ENCODE assay signal across 14 mouse cellular contexts in genomic region chr12:84841158-84842140, GRCm38 (mm10). TPM values are rescaled to one million over a fixed set of nuclear protein-coding genes. Genes with fewer than 3 reads are reported as not detected.
DNase-seq lines count a peak whose midpoint lies in the region; ATAC-seq and TF ChIP-seq lines count a peak whose summit lies in the region.
"Had no signal": no experiment of that assay in that cellular context is flagged by ENCODE, and none has a peak within 500 bp of the region (broad histone marks: within the 10 kb centered on the region; RNA-seq: fewer than 3 reads in every experiment).

No protein-coding gene starts in this region.

- H3K9me3 ChIP-seq in intestine, embryonic 16.5 days (ENCODE audit: control insufficient read depth, low read length): no peaks in the 10 kb centered on the region
- H3K9me3 ChIP-seq in intestine, postnatal 0 days (ENCODE audit: control insufficient read depth): no peaks in the 10 kb centered on the region
- H3K9me3 ChIP-seq in limb, embryonic 11.5 days (ENCODE audit: control insufficient read depth, low read length): no peaks in the 10 kb centered on the region
- H3K9me3 ChIP-seq: midbrain, embryonic 15.5 days; neural tube, embryonic 13.5 days had no signal

- peak overlapping the region; percentile 33; the same call in 1 of the 2 replicates for H3K27ac ChIP-seq in intestine, embryonic 16.5 days (ENCODE audit: low read length)
- H3K27ac ChIP-seq in intestine, postnatal 0 days (ENCODE audit: low read depth, low read length): no peak overlapping the region
- peak overlapping the region; percentile 25; the same call in 1 of the 2 replicates for H3K27ac ChIP-seq in limb, embryonic 11.5 days (replicated peaks; ENCODE audit: low read depth, low read length)
- H3K27ac ChIP-seq: midbrain, embryonic 15.5 days; neural tube, embryonic 13.5 days had no signal

- WGBS in intestine, embryonic 16.5 days: 62% methylated on average over 15 of the region's 15 CpGs
- WGBS in intestine, postnatal 0 days: 67% methylated on average over 15 of the region's 15 CpGs
- WGBS in limb, embryonic 11.5 days: 40% methylated on average over 15 of the region's 15 CpGs

- no peak for ATAC-seq in intestine, embryonic 16.5 days
- ATAC-seq in intestine, postnatal 0 days: no peak
- ATAC-seq in limb, embryonic 11.5 days (ENCODE audit: insufficient number of reproducible peaks, low FRiP score, low TSS enrichment, low read depth): peak; percentile 42; the same call in 1 of the 2 replicates
- ATAC-seq in inflammation-experienced regulatory T-cells, adult 6 months: no peak
- ATAC-seq: hindbrain, embryonic 16.5 days; midbrain, embryonic 15.5 days had no signal

- no peaks in the 10 kb centered on the region for H3K36me3 ChIP-seq in intestine, embryonic 16.5 days (ENCODE audit: control insufficient read depth, insufficient read depth, low read length)
- no peaks in the 10 kb centered on the region for H3K36me3 ChIP-seq in intestine, postnatal 0 days (ENCODE audit: control insufficient read depth, insufficient read depth)
- no peaks in the 10 kb centered on the region for H3K36me3 ChIP-seq in limb, embryonic 11.5 days (ENCODE audit: control insufficient read depth, insufficient read depth, low read length)
- H3K36me3 ChIP-seq: midbrain, embryonic 15.5 days; neural tube, embryonic 13.5 days had no signal

- no peak overlapping the region for H3K9ac ChIP-seq in intestine, embryonic 16.5 days (ENCODE audit: low read depth, low read length)
- no peak overlapping the region for H3K9ac ChIP-seq in intestine, postnatal 0 days (ENCODE audit: low read depth, low read length)
- no peak overlapping the region for H3K9ac ChIP-seq in limb, embryonic 11.5 days (ENCODE audit: low read length)
- H3K9ac ChIP-seq: midbrain, embryonic 15.5 days; neural tube, embryonic 13.5 days had no signal

- H3K4me3 ChIP-seq in intestine, embryonic 16.5 days (ENCODE audit: low read length): no peak overlapping the region
- H3K4me3 ChIP-seq in intestine, postnatal 0 days (ENCODE audit: low read depth, low read length): no peak overlapping the region
- H3K4me3 ChIP-seq in limb, embryonic 11.5 days (ENCODE audit: low read depth, low read length): no peak overlapping the region
- H3K4me3 ChIP-seq: erythroblast, embryonic 14.5 days; midbrain, embryonic 15.5 days; neural tube, embryonic 13.5 days had no signal

- no peak overlapping the region for H3K4me2 ChIP-seq in intestine, embryonic 16.5 days (ENCODE audit: low read depth, low read length)
- H3K4me2 ChIP-seq in intestine, postnatal 0 days (replicated peaks; ENCODE audit: low read depth): no peak overlapping the region
- no peak overlapping the region for H3K4me2 ChIP-seq in limb, embryonic 11.5 days (ENCODE audit: low read depth, severe bottlenecking)
- H3K4me2 ChIP-seq: midbrain, embryonic 15.5 days; neural tube, embryonic 13.5 days had no signal

- H3K4me1 ChIP-seq in intestine, embryonic 16.5 days (ENCODE audit: control insufficient read depth, insufficient read depth, low read length): peaks cover 7% of the 10 kb centered on the region; the same call in 1 of the 2 replicates
- no peaks in the 10 kb centered on the region for H3K4me1 ChIP-seq in intestine, postnatal 0 days (replicated peaks; ENCODE audit: control insufficient read depth, insufficient read depth, low read length)
- peaks cover 40% of the 10 kb centered on the region for H3K4me1 ChIP-seq in limb, embryonic 11.5 days (ENCODE audit: control insufficient read depth, insufficient read depth, low read length)
- H3K4me1 ChIP-seq: midbrain, embryonic 15.5 days; neural tube, embryonic 13.5 days had no signal

- H3K27me3 ChIP-seq in intestine, embryonic 16.5 days (replicated peaks; ENCODE audit: control insufficient read depth, insufficient read depth, low read length): no peaks in the 10 kb centered on the region
- no peaks in the 10 kb centered on the region for H3K27me3 ChIP-seq in intestine, postnatal 0 days (replicated peaks; ENCODE audit: control insufficient read depth, insufficient read depth, low read length)
- peaks cover 5% of the 10 kb centered on the region for H3K27me3 ChIP-seq in limb, embryonic 11.5 days (ENCODE audit: control insufficient read depth, insufficient read depth, low read length)
- H3K27me3 ChIP-seq: midbrain, embryonic 15.5 days; neural tube, embryonic 13.5 days had no signal

- no peak for TF ChIP-seq CTCF in intestine, postnatal 0 days (IDR thresholded peaks at IDR 0.05; ENCODE audit: low read depth)

- peak; percentile 82 for DNase-seq in cerebellum, adult 11-12 months
- peak; percentile 70 to 82 for DNase-seq in cerebellum, postnatal 14 days
- DNase-seq in limb, embryonic 11.5 days (ENCODE audit: low spot score): peak; percentile 53
- no peak for DNase-seq in gastrocnemius, postnatal 10 days
- DNase-seq: kidney, postnatal 4 days; lung, postnatal 14 days; spleen, adult 18-20 months had no signal

RNA-seq across cellular contexts. Expression of gene Ltbp2, which starts 34.9 kb away (rescaled TPM):
- polyA plus RNA-seq in intestine, embryonic 16.5 days (2015; fragmentation: Nextera tagmentation; extraction: Ambion mirVana): 0.83 and 1.9 TPM in 2 replicates
- polyA plus RNA-seq in intestine, postnatal 0 days (2015; fragmentation: Nextera tagmentation; extraction: Ambion mirVana): 0.87 and 1.0 TPM in 2 replicates
- polyA plus RNA-seq in limb, embryonic 11.5 days (2014; fragmentation: Nextera tagmentation; extraction: Ambion mirVana): 0.20 and 0.23 TPM in 2 replicates
- not detected for polyA plus RNA-seq in inflammation-experienced regulatory T-cells, adult 6 months (2017; shearing (Covaris generic))
- 1 to 10 TPM; 1.9 to 2.5 TPM for total RNA-seq in gastrocnemius, postnatal 10 days (2021)
